Mouse (Mus musculus) neural tube, embryonic 12.5 days (tissue): ENCODE measurements around the gene Nlgn2. TPM values are rescaled to one million over a fixed set of nuclear protein-coding genes. Genes with fewer than 3 reads are reported as not detected.
A peak's percentile ranks its signal among the peaks of the same experiment; 100 is the strongest.

Experiments
- ATAC-seq: fragments of 200-750 bp; cut with Nextera tagmentation; 2 replicates; pipeline ENCODE4 v1.8.0; 2017; ENCODE audit warnings: low read depth, mild to moderate bottlenecking, moderate TSS enrichment, moderate library complexity; ENCODE audit not compliant: low FRiP score
- H3K27ac ChIP-seq: fragments of 300-500 bp; sonication (generic); 2 replicates; pipeline ENCODE4 v1.5.1; 2016
- H3K27me3 ChIP-seq: fragments of 300-500 bp; sonication (generic); replicated peaks from 2 replicates; pipeline ENCODE4 v1.6.1; 2016; ENCODE audit warnings: mild to moderate bottlenecking
- H3K36me3 ChIP-seq: fragments of 300-500 bp; sonication (generic); 2 replicates; pipeline ENCODE4 v1.6.1; 2016; ENCODE audit warnings: mild to moderate bottlenecking
- H3K4me1 ChIP-seq: fragments of 300-500 bp; sonication (generic); 2 replicates; pipeline ENCODE4 v1.6.1; 2016
- H3K4me2 ChIP-seq: fragments of 300-500 bp; sonication (generic); replicated peaks from 2 replicates; pipeline ENCODE4 v1.6.1; 2016; ENCODE audit warnings: mild to moderate bottlenecking
- H3K4me3 ChIP-seq: fragments of 300-500 bp; sonication (generic); 2 replicates; pipeline ENCODE4 v1.5.1; 2016
- H3K9ac ChIP-seq: fragments of 300-500 bp; sonication (generic); 2 replicates; pipeline ENCODE4 v1.6.1; 2016; ENCODE audit warnings: mild to moderate bottlenecking
- H3K9me3 ChIP-seq: fragments of 300-500 bp; sonication (generic); 2 replicates; pipeline ENCODE4 v1.6.1; 2016; ENCODE audit warnings: mild to moderate bottlenecking
- WGBS: fragments of 180-500 bp; shearing (Covaris S2); methylation state at CpG from one replicate; pipeline ENCODE4 v1.1.7; 2016; 5-methylcytosine and 5-hydroxymethylcytosine counted together
- polyA plus RNA-seq: library from polyadenylated mRNA; unstranded; fragments of >200 nt; fragmentation: Nextera tagmentation; extraction: Ambion mirVana; gene quantifications from 2 replicates; pipeline ENCODE4 v1.2.1, GENCODE M21; 2016

Gene Nlgn2
- polyA plus RNA-seq, 1 experiment from 2014 or later: 14.1 TPM

DNA sequence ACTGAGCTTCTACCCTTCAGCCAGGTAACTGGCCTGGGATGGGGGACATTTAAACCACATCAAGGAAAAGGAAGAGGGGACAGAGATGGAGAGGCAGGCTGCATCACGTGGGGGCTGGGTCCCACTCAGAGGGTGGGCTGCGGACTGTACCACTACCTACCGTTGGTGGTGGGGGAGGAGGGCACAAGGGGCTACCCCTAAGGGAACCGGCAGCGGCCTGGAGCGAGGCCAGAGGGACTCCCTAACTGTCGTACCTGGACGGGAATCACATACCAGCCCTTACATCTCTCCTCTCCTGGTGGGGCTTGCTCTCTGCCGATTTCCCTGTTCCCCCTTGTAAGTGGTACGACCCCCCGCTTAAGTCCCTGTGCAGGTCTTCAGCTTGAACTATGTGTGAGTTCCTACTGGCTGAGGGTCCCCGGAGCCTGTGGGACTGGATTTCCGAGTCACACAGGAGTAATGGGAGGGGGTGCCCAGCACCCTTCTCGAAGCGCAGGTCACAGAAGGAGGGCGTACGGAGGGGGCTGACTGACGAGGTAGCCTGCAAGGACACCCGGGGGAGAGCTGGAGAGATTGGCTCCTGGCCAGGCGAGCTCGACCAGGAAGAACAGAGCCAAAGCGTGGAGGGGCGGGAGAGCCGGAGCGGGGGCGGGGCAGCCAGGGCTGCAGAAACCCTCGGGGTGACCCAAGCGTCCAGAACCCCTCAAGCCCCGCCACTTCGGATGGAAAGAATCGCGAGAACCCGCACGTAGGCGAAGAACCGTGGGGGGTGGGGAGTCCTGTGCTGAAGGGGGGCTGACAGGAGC is 37.0 kb downstream of the Nlgn2 start:
- Histone ChIP-seq H3K9me3 (no peaks in the 10 kb centered on the region), H3K36me3 (no peaks in the 10 kb centered on the region), H3K4me2 (peak overlapping the region; percentile 92), H3K27ac (peak overlapping the region; percentile 68), H3K4me3 (peak overlapping the region; percentile 54), H3K9ac (peak overlapping the region; percentile 60), H3K4me1 (peaks cover 77% of the 10 kb centered on the region), H3K27me3 (peaks cover 71% of the 10 kb centered on the region)
- peak; percentile 65 for ATAC-seq
- under 1% methylated on average over 36 of the region's 36 CpGs for WGBS

DNA sequence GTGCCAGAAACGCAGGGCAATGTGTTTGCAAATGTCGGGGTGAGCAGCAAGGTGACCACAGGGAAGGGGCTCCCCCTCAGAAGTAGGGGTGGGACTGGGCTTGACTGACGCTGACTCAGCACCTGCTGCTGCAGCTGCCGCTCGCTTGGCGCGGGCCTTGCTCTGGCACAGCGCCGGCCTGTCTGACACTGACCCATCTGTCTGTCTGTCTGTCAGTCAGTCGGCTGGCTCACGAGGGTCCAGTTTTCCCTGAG is 37.5 kb downstream of the Nlgn2 start:
- WGBS: 1% methylated on average over 11 of the region's 11 CpGs
- peaks cover 66% of the 10 kb centered on the region for H3K27me3 ChIP-seq
- H3K4me3 ChIP-seq: peak overlapping the region; percentile 54
- H3K9me3 ChIP-seq: no peaks in the 10 kb centered on the region
- H3K36me3 ChIP-seq: no peaks in the 10 kb centered on the region
- ATAC-seq: peak; percentile 34; the same call in 1 of the 2 replicates
- H3K4me2 ChIP-seq: peak overlapping the region; percentile 92
- H3K27ac ChIP-seq: peak overlapping the region; percentile 68
- peaks cover 79% of the 10 kb centered on the region for H3K4me1 ChIP-seq
- peak overlapping the region; percentile 60 for H3K9ac ChIP-seq

DNA sequence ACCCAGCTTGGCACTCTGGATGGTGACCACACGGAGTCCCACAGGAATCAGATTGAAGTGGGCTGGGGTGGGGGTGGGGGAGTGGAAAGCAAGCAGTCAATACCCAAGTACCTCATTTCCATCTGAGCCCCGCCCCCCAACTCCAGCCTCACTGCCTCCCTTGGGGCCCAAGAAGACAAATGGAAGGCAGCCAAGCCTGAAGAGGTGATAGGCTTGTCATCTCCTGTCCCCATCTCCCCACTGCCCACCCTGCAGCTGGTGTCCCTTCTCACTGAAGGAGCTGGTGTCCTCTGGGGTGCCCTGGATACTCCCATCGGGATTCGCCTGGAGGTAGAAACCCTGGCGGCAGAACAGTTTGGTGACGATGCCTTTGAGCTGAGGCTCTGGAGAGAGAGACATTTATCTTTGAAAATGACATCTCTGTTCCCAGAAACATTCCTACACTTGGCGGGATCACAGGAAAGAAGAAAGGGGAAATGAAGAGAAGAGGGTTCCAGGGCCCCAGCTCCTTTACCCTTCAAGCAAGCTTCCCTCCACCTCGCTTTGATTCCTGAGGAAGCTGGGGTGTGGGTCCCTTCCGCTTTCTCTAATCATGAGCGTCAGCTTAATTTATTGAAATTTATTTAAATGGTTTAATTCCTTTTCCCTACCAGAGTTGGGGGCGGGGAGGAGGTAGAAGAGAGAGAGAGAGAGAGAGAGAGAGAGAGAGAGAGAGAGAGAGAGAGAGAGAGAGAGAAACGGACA is 38.0 kb downstream of the Nlgn2 start:
- peak overlapping the region; percentile 60 for H3K9ac ChIP-seq
- peak overlapping the region; percentile 68 for H3K27ac ChIP-seq
- peak overlapping the region; percentile 92 for H3K4me2 ChIP-seq
- no peak for ATAC-seq
- peaks cover 74% of the 10 kb centered on the region for H3K4me1 ChIP-seq
- H3K4me3 ChIP-seq: peak overlapping the region; percentile 54
- no peaks in the 10 kb centered on the region for H3K9me3 ChIP-seq
- peaks cover 61% of the 10 kb centered on the region for H3K27me3 ChIP-seq
- H3K36me3 ChIP-seq: no peaks in the 10 kb centered on the region
- 15% methylated on average over 12 of the region's 12 CpGs for WGBS

DNA sequence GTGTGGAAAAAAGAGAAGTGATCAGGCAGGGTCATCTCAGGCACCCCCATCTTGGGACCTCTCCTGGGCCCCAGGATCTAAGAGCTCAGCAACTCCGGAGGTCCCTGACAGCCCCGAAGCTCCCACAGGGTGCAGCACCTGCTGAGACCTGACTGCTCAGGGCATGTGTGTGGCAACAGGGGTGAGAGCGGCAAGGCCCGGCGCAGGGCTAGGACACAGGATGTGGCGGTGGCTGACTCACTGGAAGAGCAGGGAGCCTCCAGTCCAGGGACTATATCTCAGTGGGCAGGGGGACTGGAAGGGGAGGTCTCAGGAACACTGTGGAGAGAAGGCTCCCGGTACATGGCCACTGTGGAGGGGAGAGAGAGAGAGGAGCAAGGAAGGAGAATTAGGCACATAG is 39.7 kb downstream of the Nlgn2 start:
- H3K27me3 ChIP-seq: peaks cover 55% of the 10 kb centered on the region
- H3K27ac ChIP-seq: no peak overlapping the region
- 72% methylated on average over 7 of the region's 7 CpGs for WGBS
- H3K9me3 ChIP-seq: no peaks in the 10 kb centered on the region
- no peak overlapping the region for H3K4me3 ChIP-seq
- peaks cover 58% of the 10 kb centered on the region for H3K4me1 ChIP-seq
- ATAC-seq: no peak
- no peaks in the 10 kb centered on the region for H3K36me3 ChIP-seq
- H3K9ac ChIP-seq: no peak overlapping the region
- 0 out of 2 replicates have a peak overlapping the region, but pooled peaks have one; percentile 3 for H3K4me2 ChIP-seq

DNA sequence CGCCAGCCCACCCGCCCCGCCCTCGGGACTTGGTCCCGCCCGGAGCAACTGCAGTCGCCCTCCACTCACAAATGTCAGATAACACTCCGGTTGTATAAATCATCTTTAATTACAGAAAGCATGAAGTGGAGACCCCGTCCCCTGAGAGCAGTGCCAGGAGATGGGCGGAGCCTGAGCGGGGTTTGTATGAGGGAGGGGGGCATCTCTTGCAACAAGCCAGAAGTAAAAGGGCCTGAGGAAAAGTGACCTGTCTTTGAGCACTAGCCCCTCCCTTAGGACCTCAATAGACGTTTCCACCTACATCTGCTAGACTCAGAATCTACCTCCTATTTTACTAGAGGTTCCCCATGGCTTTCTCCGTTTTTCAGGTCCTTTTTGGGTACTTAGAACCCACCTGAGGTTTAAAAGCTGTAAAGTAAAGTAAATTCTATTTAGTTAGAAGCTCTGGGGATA is 41.6 kb downstream of the Nlgn2 start:
- peak overlapping the region; percentile 44 for H3K9ac ChIP-seq
- ATAC-seq: no peak
- 2% methylated on average over 13 of the region's 13 CpGs for WGBS

DNA sequence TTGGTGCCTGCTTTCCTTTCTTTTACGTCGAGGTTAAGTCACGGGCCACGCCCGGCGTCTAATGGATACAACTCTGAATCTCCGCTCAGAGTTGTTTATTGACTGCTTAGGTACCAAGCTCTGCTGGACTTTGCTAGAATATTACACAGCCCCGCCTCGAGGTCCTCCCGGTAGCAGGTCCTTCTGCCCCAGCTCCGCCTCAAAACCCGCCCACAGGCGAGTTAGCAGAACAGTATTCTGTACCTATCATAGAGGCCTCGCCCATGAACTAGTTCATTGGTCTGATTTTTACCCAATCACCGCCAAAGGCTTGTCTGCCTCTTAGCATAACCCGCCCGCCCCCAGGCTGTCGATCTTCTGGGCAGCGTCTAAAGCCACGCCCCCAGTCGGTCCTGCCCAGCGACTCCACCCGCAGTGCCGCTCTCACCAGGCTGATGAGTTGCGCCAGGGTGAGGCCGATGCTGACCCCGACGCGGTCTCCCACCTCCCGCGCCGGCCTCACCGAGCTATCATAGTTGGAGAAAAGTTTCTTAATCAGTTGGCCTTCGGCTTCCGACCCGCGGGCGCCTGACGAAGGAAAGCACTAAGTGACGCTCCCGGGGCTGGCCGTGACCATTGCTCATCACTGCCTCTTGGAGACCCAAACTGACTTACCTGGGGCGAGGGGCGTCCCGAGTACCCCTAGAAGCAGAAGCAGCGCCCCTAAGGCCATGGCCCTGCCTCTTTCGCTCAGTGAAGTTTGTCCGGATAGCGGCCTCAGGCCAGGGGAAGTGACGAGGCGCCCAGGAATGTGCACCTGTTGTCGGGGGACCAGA is 42.2 kb downstream of the Nlgn2 start, which contains the start of gene Chrnb1:
Gene Chrnb1, minus strand, starts transcription at position 776 of the 815 bp plus-strand sequence.
- peak; percentile 91 for ATAC-seq
- Histone ChIP-seq H3K27me3 (peaks cover 38% of the 10 kb centered on the region), H3K9ac (peak within 1 kb of the TSS; percentile 44), H3K27ac (no peak within 1 kb of the TSS), H3K4me1 (peaks cover 32% of the 10 kb centered on the region), H3K9me3 (no peaks in the 10 kb centered on the region), H3K4me3 (peak within 1 kb of the TSS; percentile 35), H3K36me3 (no peaks in the 10 kb centered on the region), H3K4me2 (peak within 1 kb of the TSS; percentile 75)
- WGBS: 2% methylated on average over 52 of the region's 52 CpGs

More for the DNA sequence above, 41.6 kb downstream of the Nlgn2 start:
- Histone ChIP-seq H3K4me3 (peak overlapping the region; percentile 35), H3K36me3 (no peaks in the 10 kb centered on the region), H3K9me3 (no peaks in the 10 kb centered on the region), H3K27me3 (peaks cover 42% of the 10 kb centered on the region), H3K4me1 (peaks cover 38% of the 10 kb centered on the region), H3K4me2 (peak overlapping the region; percentile 75), H3K27ac (no peak overlapping the region)

DNA sequence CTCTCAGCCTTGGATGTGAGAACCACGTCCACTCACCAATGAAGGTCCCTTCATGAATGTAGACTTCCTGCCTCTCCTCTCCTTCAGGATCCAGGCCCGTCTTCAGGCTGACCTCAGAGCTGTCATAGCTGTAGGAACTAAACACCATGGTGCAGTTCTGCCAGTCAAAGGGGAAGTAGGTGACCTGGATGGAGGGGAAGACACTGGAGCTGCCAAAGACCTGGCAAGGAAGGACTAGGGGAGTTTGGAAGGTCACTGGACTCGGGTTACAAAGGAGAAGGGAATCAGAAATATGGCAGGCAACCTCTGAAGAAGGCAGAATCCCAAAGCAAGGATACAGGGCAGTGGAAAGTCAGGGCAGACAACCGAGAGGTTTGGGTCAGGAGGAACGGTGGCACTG is 44.2 kb downstream of the Nlgn2 start:
- no peaks in the 10 kb centered on the region for H3K36me3 ChIP-seq
- peaks cover 13% of the 10 kb centered on the region for H3K4me1 ChIP-seq
- H3K4me3 ChIP-seq: no peak overlapping the region
- no peak overlapping the region for H3K27ac ChIP-seq
- H3K27me3 ChIP-seq: peaks cover 38% of the 10 kb centered on the region
- ATAC-seq: no peak
- no peak overlapping the region for H3K4me2 ChIP-seq
- no peak overlapping the region for H3K9ac ChIP-seq
- H3K9me3 ChIP-seq: no peaks in the 10 kb centered on the region
- 68% methylated on average over 5 of the region's 5 CpGs for WGBS

DNA sequence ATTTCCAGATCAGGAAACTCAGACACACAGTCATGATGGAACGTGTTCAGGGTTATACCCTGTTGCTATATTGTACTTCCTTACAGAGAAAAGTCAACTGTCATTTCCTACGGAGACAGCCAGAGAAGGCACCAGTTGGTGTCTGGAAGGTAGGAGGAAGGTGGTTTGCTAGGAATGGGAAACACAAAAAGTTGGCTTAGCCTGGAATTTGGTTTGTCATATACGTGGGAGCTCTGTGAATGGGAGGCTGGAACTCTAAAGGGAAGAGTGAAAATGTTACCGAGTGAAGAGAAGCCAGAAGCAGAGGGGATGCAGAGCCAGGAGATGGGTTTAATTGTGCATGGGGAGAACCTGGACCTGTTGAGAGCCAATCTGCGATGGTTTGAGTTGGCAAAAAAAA is 46.2 kb downstream of the Nlgn2 start:
- 80% methylated on average over 5 of the region's 5 CpGs for WGBS
- Histone ChIP-seq H3K4me2 (no peak overlapping the region), H3K27ac (no peak overlapping the region), H3K27me3 (peaks cover 21% of the 10 kb centered on the region; the same call in 1 of the 2 replicates), H3K9me3 (no peaks in the 10 kb centered on the region), H3K9ac (no peak overlapping the region), H3K36me3 (no peaks in the 10 kb centered on the region), H3K4me3 (no peak overlapping the region), H3K4me1 (peaks cover 8% of the 10 kb centered on the region)
- no peak for ATAC-seq

DNA sequence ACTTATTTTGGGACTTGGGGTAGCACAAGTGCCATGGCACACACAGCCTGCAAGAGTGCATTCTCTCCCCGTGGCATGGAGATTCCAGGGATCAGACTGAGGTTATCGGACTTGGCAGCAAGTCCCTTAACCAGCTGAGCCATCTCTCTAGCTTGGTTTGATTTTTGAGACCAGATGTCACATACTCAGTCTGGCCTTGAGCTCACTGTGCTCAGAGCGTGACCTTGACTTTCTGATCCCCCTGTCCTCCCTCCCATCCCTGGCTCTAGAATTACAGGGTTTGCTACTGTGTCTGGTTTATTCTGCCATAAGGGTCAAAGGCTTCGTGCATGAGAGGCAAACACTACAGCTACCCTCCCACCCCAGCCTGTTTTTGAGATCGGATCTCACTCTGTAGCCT is 48.2 kb downstream of the Nlgn2 start:
- 72% methylated on average over 5 of the region's 5 CpGs for whole genome bisulfite sequencing
- H3K9me3 ChIP-seq: no peaks in the 10 kb centered on the region
- H3K4me2 ChIP-seq: no peak overlapping the region
- H3K27me3 ChIP-seq: peaks cover 16% of the 10 kb centered on the region; the same call in 1 of the 2 replicates
- H3K27ac ChIP-seq: no peak overlapping the region
- ATAC-seq: no peak
- no peak overlapping the region for H3K4me3 ChIP-seq
- H3K9ac ChIP-seq: no peak overlapping the region
- H3K36me3 ChIP-seq: no peaks in the 10 kb centered on the region
- no peaks in the 10 kb centered on the region for H3K4me1 ChIP-seq

DNA sequence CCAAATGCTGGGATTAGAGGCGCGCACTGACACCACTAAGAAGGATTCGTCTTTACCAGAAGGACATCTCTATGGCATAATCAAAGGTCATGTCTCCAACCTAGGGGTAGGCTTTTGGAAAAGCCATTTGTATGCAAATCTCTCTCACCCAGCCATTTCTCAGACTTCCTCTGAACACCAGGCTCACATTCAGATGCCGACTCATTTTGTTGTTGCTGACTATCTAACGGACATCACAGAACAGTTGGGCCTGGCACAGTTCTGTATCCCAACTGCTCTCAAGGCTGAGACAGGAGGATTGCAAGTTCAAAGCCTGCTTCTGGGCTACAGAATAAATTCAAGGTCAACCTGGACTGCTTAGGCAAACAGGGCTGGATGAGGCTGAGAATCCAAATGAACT is 50.3 kb downstream of the Nlgn2 start:
- Histone ChIP-seq H3K4me1 (no peaks in the 10 kb centered on the region), H3K4me2 (no peak overlapping the region), H3K4me3 (no peak overlapping the region), H3K27me3 (0 out of 2 replicates have a peak, but pooled peaks cover under 1% of the 10 kb centered on the region), H3K27ac (no peak overlapping the region), H3K9ac (no peak overlapping the region), H3K9me3 (no peaks in the 10 kb centered on the region), H3K36me3 (no peaks in the 10 kb centered on the region)
- WGBS: 78% methylated on average over 5 of the region's 5 CpGs
- no peak for ATAC-seq

DNA sequence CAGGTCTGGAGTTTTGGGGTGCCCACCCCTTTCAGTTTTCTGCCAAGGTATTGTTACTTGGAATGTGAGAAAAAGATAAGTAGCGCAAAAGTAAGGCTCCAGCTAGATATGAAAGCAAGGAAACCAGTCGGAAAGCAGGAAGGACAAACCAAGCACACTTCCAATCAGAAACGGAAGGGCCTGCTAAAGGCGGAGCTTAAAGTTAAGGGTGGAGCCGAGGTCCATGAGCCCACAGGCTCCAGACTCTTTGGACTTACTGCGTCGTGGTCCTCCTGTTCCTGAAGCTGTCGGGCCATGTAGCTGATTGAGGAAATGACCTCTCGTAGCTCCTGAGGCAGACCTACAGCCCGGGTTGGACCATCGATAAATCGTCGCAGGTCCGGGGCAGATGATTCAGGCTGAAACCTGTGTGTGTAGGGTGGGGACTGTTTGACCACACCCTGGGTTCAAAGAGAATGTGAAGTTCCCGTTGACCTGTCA is 52.8 kb downstream of the Nlgn2 start:
- H3K27ac ChIP-seq: no peak overlapping the region
- no peak for ATAC-seq
- no peak overlapping the region for H3K4me3 ChIP-seq
- H3K36me3 ChIP-seq: no peaks in the 10 kb centered on the region
- no peaks in the 10 kb centered on the region for H3K4me1 ChIP-seq
- H3K4me2 ChIP-seq: 0 out of 2 replicates have a peak overlapping the region, but pooled peaks have one; percentile 12
- no peaks in the 10 kb centered on the region for H3K9me3 ChIP-seq
- 46% methylated on average over 15 of the region's 15 CpGs for WGBS
- H3K27me3 ChIP-seq: no peaks in the 10 kb centered on the region
- H3K9ac ChIP-seq: no peak overlapping the region
